Mouse (Mus musculus): ENCODE measurements at regions not wholly inside any gene's neighbourhood (a gene's known extent, or its start where the extent isn't known, plus 50 kb on each side); places are given as distances from the start of the nearest gene placed in this dataset.

GRCm38 (mm10) chr9:115727361-115727760 lies 181.9 kb upstream of the Gadl1 start:
- H3K4me1 ChIP-seq (replicated peaks; ENCODE audit: low read depth, low read length), result peaks cover 33% of the 10 kb centered on the region
- 0 out of 2 replicates have a peak, but pooled peaks cover 2% of the 10 kb centered on the region for H3K27me3 ChIP-seq (ENCODE audit: insufficient read depth, low read length)
- peaks cover 19% of the 10 kb centered on the region for H3K9me3 ChIP-seq (ENCODE audit: low read length)
- H3K4me3 ChIP-seq (replicated peaks; ENCODE audit: low read length), result no peak overlapping the region
- TF ChIP-seq NANOG (IDR thresholded peaks at IDR 0.05; ENCODE audit: borderline replicate concordance, low read length) (no peak), CTCF (conservative IDR thresholded peaks at IDR 0.05; ENCODE audit: low read length) (no peak), POU5F1 (IDR thresholded peaks at IDR 0.05; ENCODE audit: borderline replicate concordance, low read length) (no peak)
- no peaks in the 10 kb centered on the region for H3K36me3 ChIP-seq (ENCODE audit: insufficient read depth, low read length)

- Histone ChIP-seq H3K4me3 (replicated peaks; ENCODE audit: low read length) (no peak overlapping the region), H3K4me1 (replicated peaks; ENCODE audit: low read depth, low read length) (peaks cover 9% of the 10 kb centered on the region), H3K36me3 (ENCODE audit: insufficient read depth, low read length) (no peaks in the 10 kb centered on the region), H3K27me3 (ENCODE audit: insufficient read depth, low read length) (0 out of 2 replicates have a peak, but pooled peaks cover 6% of the 10 kb centered on the region), H3K9me3 (ENCODE audit: low read length) (no peaks in the 10 kb centered on the region)
- TF ChIP-seq NANOG (IDR thresholded peaks at IDR 0.05; ENCODE audit: borderline replicate concordance, low read length) (no peak), CTCF (conservative IDR thresholded peaks at IDR 0.05; ENCODE audit: low read length) (no peak; the same call in 1 of the 2 replicates), POU5F1 (IDR thresholded peaks at IDR 0.05; ENCODE audit: borderline replicate concordance, low read length) (no peak)
Measured at GRCm38 (mm10) chr9:115731557-115731956, 177.7 kb upstream of the Gadl1 start.

- Histone ChIP-seq H3K27me3 (ENCODE audit: insufficient read depth, low read length) (0 out of 2 replicates have a peak, but pooled peaks cover 6% of the 10 kb centered on the region), H3K36me3 (ENCODE audit: insufficient read depth, low read length) (no peaks in the 10 kb centered on the region), H3K9me3 (ENCODE audit: low read length) (no peaks in the 10 kb centered on the region), H3K4me3 (replicated peaks; ENCODE audit: low read length) (no peak overlapping the region), H3K4me1 (replicated peaks; ENCODE audit: low read depth, low read length) (peaks cover 9% of the 10 kb centered on the region)
- no peak for TF ChIP-seq NANOG (IDR thresholded peaks at IDR 0.05; ENCODE audit: borderline replicate concordance, low read length)
- TF ChIP-seq POU5F1 (IDR thresholded peaks at IDR 0.05; ENCODE audit: borderline replicate concordance, low read length), result no peak
- TF ChIP-seq CTCF (conservative IDR thresholded peaks at IDR 0.05; ENCODE audit: low read length), result no peak
Measured at GRCm38 (mm10) chr9:115733104-115733503, 176.2 kb upstream of the Gadl1 start.

- Histone ChIP-seq H3K4me1 (replicated peaks; ENCODE audit: low read depth, low read length) (no peaks in the 10 kb centered on the region), H3K4me3 (replicated peaks; ENCODE audit: low read length) (no peak overlapping the region), H3K9me3 (ENCODE audit: low read length) (peaks cover 31% of the 10 kb centered on the region), H3K27me3 (ENCODE audit: insufficient read depth, low read length) (no peaks in the 10 kb centered on the region; the same call in 1 of the 2 replicates), H3K36me3 (ENCODE audit: insufficient read depth, low read length) (no peaks in the 10 kb centered on the region)
- no peak for TF ChIP-seq CTCF (conservative IDR thresholded peaks at IDR 0.05; ENCODE audit: low read length)
- no peak for TF ChIP-seq POU5F1 (IDR thresholded peaks at IDR 0.05; ENCODE audit: borderline replicate concordance, low read length)
- TF ChIP-seq NANOG (IDR thresholded peaks at IDR 0.05; ENCODE audit: borderline replicate concordance, low read length), result no peak
Measured at GRCm38 (mm10) chr9:115739984-115740383, 169.3 kb upstream of the Gadl1 start.

GRCm38 (mm10) chr9:115746436-115746835 lies 162.8 kb upstream of the Gadl1 start:
- Histone ChIP-seq H3K4me1 (replicated peaks; ENCODE audit: low read depth, low read length) (no peaks in the 10 kb centered on the region), H3K27me3 (ENCODE audit: insufficient read depth, low read length) (no peaks in the 10 kb centered on the region), H3K9me3 (ENCODE audit: low read length) (peaks cover 46% of the 10 kb centered on the region), H3K36me3 (ENCODE audit: insufficient read depth, low read length) (no peaks in the 10 kb centered on the region), H3K4me3 (replicated peaks; ENCODE audit: low read length) (no peak overlapping the region)
- TF ChIP-seq NANOG (IDR thresholded peaks at IDR 0.05; ENCODE audit: borderline replicate concordance, low read length) (no peak), POU5F1 (IDR thresholded peaks at IDR 0.05; ENCODE audit: borderline replicate concordance, low read length) (no peak), CTCF (conservative IDR thresholded peaks at IDR 0.05; ENCODE audit: low read length) (no peak)

- peaks cover 6% of the 10 kb centered on the region for H3K4me1 ChIP-seq (replicated peaks; ENCODE audit: low read depth, low read length)
- peaks cover 4% of the 10 kb centered on the region; the same call in 1 of the 2 replicates for H3K9me3 ChIP-seq (ENCODE audit: low read length)
- no peak overlapping the region for H3K4me3 ChIP-seq (replicated peaks; ENCODE audit: low read length)
- H3K27me3 ChIP-seq (ENCODE audit: insufficient read depth, low read length), result peaks cover 5% of the 10 kb centered on the region; the same call in 1 of the 2 replicates
- no peaks in the 10 kb centered on the region for H3K36me3 ChIP-seq (ENCODE audit: insufficient read depth, low read length)
- TF ChIP-seq POU5F1 (IDR thresholded peaks at IDR 0.05; ENCODE audit: borderline replicate concordance, low read length), result no peak
- TF ChIP-seq CTCF (conservative IDR thresholded peaks at IDR 0.05; ENCODE audit: low read length), result no peak
- no peak for TF ChIP-seq NANOG (IDR thresholded peaks at IDR 0.05; ENCODE audit: borderline replicate concordance, low read length)
Measured at GRCm38 (mm10) chr9:115760496-115760895, 148.8 kb upstream of the Gadl1 start.

- H3K36me3 ChIP-seq (ENCODE audit: insufficient read depth, low read length), result no peaks in the 10 kb centered on the region
- TF ChIP-seq NANOG (IDR thresholded peaks at IDR 0.05; ENCODE audit: borderline replicate concordance, low read length) (no peak), CTCF (conservative IDR thresholded peaks at IDR 0.05; ENCODE audit: low read length) (no peak), POU5F1 (IDR thresholded peaks at IDR 0.05; ENCODE audit: borderline replicate concordance, low read length) (no peak)
- peaks cover 1% of the 10 kb centered on the region; the same call in 1 of the 2 replicates for H3K27me3 ChIP-seq (ENCODE audit: insufficient read depth, low read length)
- H3K9me3 ChIP-seq (ENCODE audit: low read length), result no peaks in the 10 kb centered on the region
- H3K4me1 ChIP-seq (replicated peaks; ENCODE audit: low read depth, low read length), result peaks cover 6% of the 10 kb centered on the region
- H3K4me3 ChIP-seq (replicated peaks; ENCODE audit: low read length), result no peak overlapping the region
Measured at GRCm38 (mm10) chr9:115764136-115764535, 145.1 kb upstream of the Gadl1 start.

GRCm38 (mm10) chr9:115766471-115766870 lies 142.8 kb upstream of the Gadl1 start:
- no peaks in the 10 kb centered on the region for H3K27me3 ChIP-seq (ENCODE audit: insufficient read depth, low read length)
- TF ChIP-seq NANOG (IDR thresholded peaks at IDR 0.05; ENCODE audit: borderline replicate concordance, low read length), result no peak
- TF ChIP-seq POU5F1 (IDR thresholded peaks at IDR 0.05; ENCODE audit: borderline replicate concordance, low read length), result no peak
- no peak for TF ChIP-seq CTCF (conservative IDR thresholded peaks at IDR 0.05; ENCODE audit: low read length)
- H3K9me3 ChIP-seq (ENCODE audit: low read length), result no peaks in the 10 kb centered on the region
- H3K4me3 ChIP-seq (replicated peaks; ENCODE audit: low read length), result no peak overlapping the region
- H3K36me3 ChIP-seq (ENCODE audit: insufficient read depth, low read length), result no peaks in the 10 kb centered on the region
- peaks cover 6% of the 10 kb centered on the region for H3K4me1 ChIP-seq (replicated peaks; ENCODE audit: low read depth, low read length)

GRCm38 (mm10) chr9:115775112-115775511 lies 134.1 kb upstream of the Gadl1 start:
- H3K9me3 ChIP-seq (ENCODE audit: low read length), result no peaks in the 10 kb centered on the region; the same call in 1 of the 2 replicates
- no peaks in the 10 kb centered on the region for H3K27me3 ChIP-seq (ENCODE audit: insufficient read depth, low read length)
- no peak for TF ChIP-seq POU5F1 (IDR thresholded peaks at IDR 0.05; ENCODE audit: borderline replicate concordance, low read length)
- no peak for TF ChIP-seq CTCF (conservative IDR thresholded peaks at IDR 0.05; ENCODE audit: low read length)
- TF ChIP-seq NANOG (IDR thresholded peaks at IDR 0.05; ENCODE audit: borderline replicate concordance, low read length), result no peak
- no peaks in the 10 kb centered on the region for H3K36me3 ChIP-seq (ENCODE audit: insufficient read depth, low read length)
- H3K4me1 ChIP-seq (replicated peaks; ENCODE audit: low read depth, low read length), result no peaks in the 10 kb centered on the region; the same call in 1 of the 2 replicates
- H3K4me3 ChIP-seq (replicated peaks; ENCODE audit: low read length), result no peak overlapping the region
